Mouse (Mus musculus) heart, embryonic 14.5 days (tissue): ENCODE results near the gene Msh3. TPM values are rescaled to one million over a fixed set of nuclear protein-coding genes. Genes with fewer than 3 reads are reported as not detected.

ENCODE experiments used
- ATAC-seq: fragments of 200-750 bp; cut with Nextera tagmentation; 2 replicates; pipeline ENCODE4 v1.8.0; 2017; ENCODE audit warnings: low read depth, moderate TSS enrichment; ENCODE audit not compliant: insufficient number of reproducible peaks, insufficient read depth, low FRiP score
- H3K27ac ChIP-seq, 2 experiments: fragments of 200-500 bp in 1 of 2; fragments of 300-500 bp in 1 of 2; sonication (generic) in 1 of 2; replicated peaks in 1 of 2; 2 replicates each; pipeline ENCODE4 v1.5.1; 2012 to 2014; ENCODE audit warnings: low read depth in 2 of 2, low read length in 2 of 2, control low read depth in 1 of 2, mild to moderate bottlenecking in 1 of 2, mixed read lengths in 1 of 2; ENCODE audit not compliant: control insufficient read depth in 1 of 2, insufficient read depth in 1 of 2
- H3K27me3 ChIP-seq: fragments of 300-500 bp; sonication (generic); 2 replicates; pipeline ENCODE4 v1.6.1; 2014; ENCODE audit warnings: mild to moderate bottlenecking, low read length, control low read depth; ENCODE audit not compliant: control insufficient read depth, insufficient read depth
- H3K36me3 ChIP-seq: fragments of 300-500 bp; sonication (generic); 2 replicates; pipeline ENCODE4 v1.6.1; 2014; ENCODE audit warnings: mild to moderate bottlenecking, control low read depth, low read length, mixed read lengths; ENCODE audit not compliant: control insufficient read depth, insufficient read depth
- H3K4me1 ChIP-seq, 2 experiments: fragments of 200-500 bp in 1 of 2; fragments of 300-500 bp in 1 of 2; sonication (generic) in 1 of 2; 2 replicates each; pipeline ENCODE4 v1.6.1; 2012 to 2014; ENCODE audit warnings: low read length in 2 of 2, control low read depth in 1 of 2, mixed read lengths in 1 of 2; ENCODE audit not compliant: control insufficient read depth in 2 of 2, insufficient read depth in 2 of 2
- H3K4me2 ChIP-seq: fragments of 300-500 bp; sonication (generic); 2 replicates; pipeline ENCODE4 v1.6.1; 2014; ENCODE audit warnings: mild to moderate bottlenecking, low read length
- H3K4me3 ChIP-seq, 2 experiments: fragments of 200-500 bp in 1 of 2; fragments of 300-500 bp in 1 of 2; sonication (generic) in 1 of 2; 2 replicates each; pipeline ENCODE4 v1.5.1; 2012 to 2014; ENCODE audit warnings: low read length in 2 of 2, mild to moderate bottlenecking in 2 of 2, control low read depth in 1 of 2, low read depth in 1 of 2, moderate library complexity in 1 of 2; ENCODE audit not compliant: control insufficient read depth in 1 of 2, insufficient read depth in 1 of 2
- H3K9ac ChIP-seq: fragments of 300-500 bp; sonication (generic); 2 replicates; pipeline ENCODE4 v1.6.1; 2014; ENCODE audit warnings: mild to moderate bottlenecking, low read length
- H3K9me3 ChIP-seq: fragments of 300-500 bp; sonication (generic); 2 replicates; pipeline ENCODE4 v1.6.1; 2016; ENCODE audit warnings: low read length, control low read depth; ENCODE audit not compliant: control insufficient read depth
- WGBS: fragments of 180-500 bp; shearing (Covaris S2); extraction: QIAGEN DNeasy Blood & Tissue Kit; methylation state at CpG from one replicate; pipeline ENCODE4 v1.1.7; 2014; 5-methylcytosine and 5-hydroxymethylcytosine counted together
- polyA plus RNA-seq: library from polyadenylated mRNA; unstranded; fragments of >200 nt; fragmentation: Nextera tagmentation; extraction: Ambion mirVana; gene quantifications from 2 replicates; pipeline ENCODE4 v1.2.1, GENCODE M21; 2014

Gene Msh3
- polyA plus RNA-seq, 1 experiment from 2014 or later, result 17.1 TPM

- 89% methylated on average over 4 of the region's 4 CpGs for WGBS
- Histone ChIP-seq H3K4me1 (peaks cover 9 to 12% of the 10 kb centered on the region in 2 experiments), H3K27ac (no peak overlapping the region), H3K36me3 (0 out of 2 replicates have a peak, but pooled peaks cover 5% of the 10 kb centered on the region), H3K9ac (no peak overlapping the region), H3K9me3 (no peaks in the 10 kb centered on the region), H3K27me3 (no peaks in the 10 kb centered on the region), H3K4me3 (no peak overlapping the region), H3K4me2 (no peak overlapping the region)
- ATAC-seq, result no peak
Observed at GRCm38 (mm10) chr13:92302466-92302865, 52.3 kb downstream of the Msh3 start.

- peaks cover 9 to 12% of the 10 kb centered on the region in 2 experiments for H3K4me1 ChIP-seq
- 0 out of 2 replicates have a peak, but pooled peaks cover 6% of the 10 kb centered on the region for H3K36me3 ChIP-seq
- H3K4me3 ChIP-seq, result no peak overlapping the region
- 85% methylated on average over 4 of the region's 4 CpGs for WGBS
- no peak overlapping the region for H3K4me2 ChIP-seq
- no peaks in the 10 kb centered on the region for H3K27me3 ChIP-seq
- H3K9me3 ChIP-seq, result no peaks in the 10 kb centered on the region
- H3K9ac ChIP-seq, result no peak overlapping the region
- ATAC-seq, result no peak
- H3K27ac ChIP-seq, result no peak overlapping the region
Observed at GRCm38 (mm10) chr13:92301754-92302153, 53.0 kb downstream of the Msh3 start.

- H3K27me3 ChIP-seq, result no peaks in the 10 kb centered on the region
- H3K4me2 ChIP-seq, result no peak overlapping the region
- 0 out of 2 replicates have a peak, but pooled peaks cover 11% of the 10 kb centered on the region for H3K36me3 ChIP-seq
- H3K4me3 ChIP-seq, result no peak overlapping the region
- 30% methylated on average over 1 of the region's 1 CpGs for whole genome bisulfite sequencing
- H3K9ac ChIP-seq, result no peak overlapping the region
- peaks cover 9 to 12% of the 10 kb centered on the region in 2 experiments for H3K4me1 ChIP-seq
- H3K27ac ChIP-seq, result no peak overlapping the region
- H3K9me3 ChIP-seq, result no peaks in the 10 kb centered on the region
- ATAC-seq, result no peak
Observed at GRCm38 (mm10) chr13:92299522-92299921, 55.3 kb downstream of the Msh3 start.

GRCm38 (mm10) chr13:92297021-92297420 lies 57.8 kb downstream of the Msh3 start:
- H3K4me3 ChIP-seq, result no peak overlapping the region
- H3K4me2 ChIP-seq, result no peak overlapping the region
- 92% methylated on average over 2 of the region's 2 CpGs for WGBS
- no peak overlapping the region for H3K27ac ChIP-seq
- H3K36me3 ChIP-seq, result 0 out of 2 replicates have a peak, but pooled peaks cover 11% of the 10 kb centered on the region
- no peaks in the 10 kb centered on the region for H3K27me3 ChIP-seq
- H3K9me3 ChIP-seq, result no peaks in the 10 kb centered on the region
- peaks cover 9 to 12% of the 10 kb centered on the region in 2 experiments for H3K4me1 ChIP-seq
- ATAC-seq, result no peak
- H3K9ac ChIP-seq, result no peak overlapping the region

- peaks cover 12% of the 10 kb centered on the region; the same call in 1 of the 2 replicates for H3K36me3 ChIP-seq
- ATAC-seq, result no peak
- H3K9ac ChIP-seq, result no peak overlapping the region
- H3K27me3 ChIP-seq, result no peaks in the 10 kb centered on the region
- H3K4me3 ChIP-seq, result no peak overlapping the region
- peaks cover 9 to 12% of the 10 kb centered on the region in 2 experiments for H3K4me1 ChIP-seq
- H3K4me2 ChIP-seq, result no peak overlapping the region
- H3K27ac ChIP-seq, result no peak overlapping the region
- 97% methylated on average over 4 of the region's 4 CpGs for whole genome bisulfite sequencing
- H3K9me3 ChIP-seq, result no peaks in the 10 kb centered on the region
Observed at GRCm38 (mm10) chr13:92296490-92296889, 58.3 kb downstream of the Msh3 start.

- WGBS, result 80% methylated on average over 5 of the region's 5 CpGs
- no peak for ATAC-seq
- Histone ChIP-seq H3K9me3 (no peaks in the 10 kb centered on the region), H3K27ac (no peak overlapping the region), H3K36me3 (peaks cover 20% of the 10 kb centered on the region; the same call in 1 of the 2 replicates), H3K4me1 (no peaks in the 10 kb centered on the region), H3K9ac (no peak overlapping the region), H3K27me3 (no peaks in the 10 kb centered on the region), H3K4me2 (no peak overlapping the region), H3K4me3 (no peak overlapping the region)
Observed at GRCm38 (mm10) chr13:92293883-92294282, 60.9 kb downstream of the Msh3 start.

- Histone ChIP-seq H3K4me1 (no peaks in the 10 kb centered on the region), H3K4me3 (no peak overlapping the region), H3K9ac (no peak overlapping the region), H3K4me2 (no peak overlapping the region), H3K27me3 (no peaks in the 10 kb centered on the region), H3K9me3 (no peaks in the 10 kb centered on the region), H3K27ac (no peak overlapping the region), H3K36me3 (peaks cover 12% of the 10 kb centered on the region; the same call in 1 of the 2 replicates)
- WGBS, result 82% methylated on average over 4 of the region's 4 CpGs
- no peak for ATAC-seq
Observed at GRCm38 (mm10) chr13:92291605-92292004, 63.2 kb downstream of the Msh3 start.

GRCm38 (mm10) chr13:92277027-92277426 lies 77.8 kb downstream of the Msh3 start:
- Histone ChIP-seq H3K9me3 (no peaks in the 10 kb centered on the region), H3K9ac (no peak overlapping the region), H3K27me3 (no peaks in the 10 kb centered on the region), H3K4me3 (no peak overlapping the region), H3K27ac (no peak overlapping the region), H3K36me3 (no peaks in the 10 kb centered on the region), H3K4me1 (peaks cover 4 to 18% of the 10 kb centered on the region in 2 experiments), H3K4me2 (no peak overlapping the region)
- WGBS, result 91% methylated on average over 2 of the region's 2 CpGs
- no peak for ATAC-seq
